Mouse (Mus musculus) adrenal gland, postnatal 36 days (tissue): Measurements from ENCODE around the gene Dgkd. TPM values are rescaled to one million over a fixed set of nuclear protein-coding genes. Genes with fewer than 3 reads are reported as not detected.

Source experiments
- DNase-seq, 2 experiments: peaks; one replicate each; pipeline ENCODE4 v3.0.0; 2021; ENCODE audit warnings: mixed read lengths in 1 of 2
- total RNA-seq, 2 experiments: library from RNA; stranded (reverse); gene quantifications; 2 replicates each; pipeline ENCODE4 v1.2.3; 2021

Dgkd gene
- total RNA-seq, 2 experiments from 2014 or later: 66.0 to 74.1 TPM

GRCm38 (mm10) chr1:87935546-87935945 lies 82.5 kb downstream of the Dgkd start:
- DNase-seq: peak; percentile 18 to 45

- DNase-seq: no peak
Measured at GRCm38 (mm10) chr1:87936075-87936474, 83.0 kb downstream of the Dgkd start.

- no peak for DNase-seq
Measured at GRCm38 (mm10) chr1:87936516-87936915, 83.4 kb downstream of the Dgkd start.

GRCm38 (mm10) chr1:87941765-87942164 lies 88.7 kb downstream of the Dgkd start:
- DNase-seq: no peak

- no peak for DNase-seq
Measured at GRCm38 (mm10) chr1:87947681-87948091, 94.6 kb downstream of the Dgkd start.

- no peak for DNase-seq
Measured at GRCm38 (mm10) chr1:87951641-87952040, 98.6 kb downstream of the Dgkd start.

- no peak for DNase-seq
Measured at GRCm38 (mm10) chr1:87953073-87953472, 100.0 kb downstream of the Dgkd start.

- DNase-seq: no peak
Measured at GRCm38 (mm10) chr1:87958931-87959330, 105.8 kb downstream of the Dgkd start.

GRCm38 (mm10) chr1:87959532-87959931 lies 106.4 kb downstream of the Dgkd start:
- DNase-seq: no peak

GRCm38 (mm10) chr1:87959998-87960431 lies 106.9 kb downstream of the Dgkd start:
- DNase-seq: no peak

GRCm38 (mm10) chr1:87960752-87961151 lies 107.7 kb downstream of the Dgkd start:
- DNase-seq: no peak

GRCm38 (mm10) chr1:87961459-87962167 lies 108.5 kb downstream of the Dgkd start:
- no peak for DNase-seq

- DNase-seq: no peak
Measured at GRCm38 (mm10) chr1:87970381-87970780, 117.3 kb downstream of the Dgkd start.

GRCm38 (mm10) chr1:87982291-87982690 lies 129.2 kb downstream of the Dgkd start:
- DNase-seq: no peak

GRCm38 (mm10) chr1:87992716-87993115 lies 139.6 kb downstream of the Dgkd start:
- no peak for DNase-seq

Other genes with a start within 250 kb of the Dgkd start
- 10 to 100 TPM; 16.9 to 22.2 TPM for gene Inpp5d, start 233.0 kb upstream of the Dgkd start, total RNA-seq
- 10 to 100 TPM; 31.8 to 33.2 TPM for gene Atg16l1, start 97.4 kb upstream of the Dgkd start, total RNA-seq
- gene Sag, start 49.6 kb upstream of the Dgkd start, total RNA-seq: 1 to 10 TPM; 1.5 to 3.3 TPM
- 10 to 100 TPM; 22.7 to 23.8 TPM for gene Usp40, start 155.3 kb downstream of the Dgkd start, total RNA-seq
- under 1 TPM in 1 of 2 experiments, not detected in 1; 0.16 TPM for gene Ugt1a10, start 202.1 kb downstream of the Dgkd start, total RNA-seq
- under 1 TPM in 1 of 2 experiments, not detected in 1; 0.26 TPM for gene Ugt1a9, start 217.5 kb downstream of the Dgkd start, total RNA-seq
- gene Ugt1a8, start 234.5 kb downstream of the Dgkd start, total RNA-seq: not detected
- 1 to 10 TPM; 2.7 to 2.8 TPM for gene Ugt1a7c, start 241.8 kb downstream of the Dgkd start, total RNA-seq
- gene Ugt1a6b, start 250.0 kb downstream of the Dgkd start, total RNA-seq: 1 to 10 TPM; 3.6 to 7.5 TPM